Mouse (Mus musculus) natural killer cell, adult 2 months (primary cell): ENCODE measurements around the gene Tvp23a.

Experiments
- DNase-seq, 2 experiments: peaks; one replicate each; pipeline ENCODE4 v3.0.0; 2022; ENCODE audit warnings: low spot score in 2 of 2

The Tvp23a gene

GRCm38 (mm10) chr16:10394699-10395540 lies 52.2 kb downstream of the Tvp23a start, which contains the start of gene Tekt5:
TSS of gene Tekt5 (minus strand) at chr16:10395490.
- DNase-seq, result peak in 1 of 2 experiments; percentile 28

- DNase-seq, result no peak
These were observed 54.6 kb downstream of the Tvp23a start for GRCm38 (mm10) chr16:10392587-10392986.

- DNase-seq, result no peak
These were observed 58.4 kb downstream of the Tvp23a start for GRCm38 (mm10) chr16:10388634-10389365.

GRCm38 (mm10) chr16:10385261-10385660 lies 61.9 kb downstream of the Tvp23a start:
- DNase-seq, result no peak

GRCm38 (mm10) chr16:10384544-10384943 lies 62.6 kb downstream of the Tvp23a start:
- no peak for DNase-seq

- DNase-seq, result peak; percentile 19 to 34
These were observed 63.1 kb downstream of the Tvp23a start for GRCm38 (mm10) chr16:10384060-10384497.

DNA sequence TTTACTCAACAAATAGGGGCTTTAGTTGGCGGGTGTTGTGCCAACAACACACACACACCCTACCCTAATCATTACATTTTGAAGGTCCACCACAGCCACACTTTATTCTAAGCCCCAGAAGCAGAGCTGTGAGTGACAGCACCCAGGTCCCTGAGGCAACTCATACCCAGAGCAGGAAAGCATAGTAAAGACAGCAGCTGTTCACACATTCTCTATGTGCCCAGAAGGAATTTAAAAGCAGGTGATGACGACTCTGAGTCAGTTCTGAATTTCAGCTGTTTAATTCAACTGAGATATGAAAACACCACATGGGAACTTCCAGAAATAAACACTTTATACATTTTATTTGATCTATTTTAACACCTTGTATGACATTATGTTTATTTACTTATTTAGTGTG lies 67.6 kb downstream of the Tvp23a start:
- no peak for DNase-seq

- no peak for DNase-seq
These were observed 69.9 kb downstream of the Tvp23a start for GRCm38 (mm10) chr16:10377286-10377685.

- no peak for DNase-seq
These were observed 72.7 kb downstream of the Tvp23a start for GRCm38 (mm10) chr16:10374254-10375011.

- no peak for DNase-seq
These were observed 74.8 kb downstream of the Tvp23a start for GRCm38 (mm10) chr16:10372372-10372771.
